Mouse (Mus musculus) liver, adult (tissue): Measurements from ENCODE around the gene Smpd4.

Experiments
- GATA4 ChIP-seq: IDR thresholded peaks from 2 replicates; pipeline ENCODE4 v1.6.1; 2014; ENCODE audit warnings: mild to moderate bottlenecking, low read length; ENCODE audit not compliant: insufficient replicate concordance

Smpd4 gene

DNA sequence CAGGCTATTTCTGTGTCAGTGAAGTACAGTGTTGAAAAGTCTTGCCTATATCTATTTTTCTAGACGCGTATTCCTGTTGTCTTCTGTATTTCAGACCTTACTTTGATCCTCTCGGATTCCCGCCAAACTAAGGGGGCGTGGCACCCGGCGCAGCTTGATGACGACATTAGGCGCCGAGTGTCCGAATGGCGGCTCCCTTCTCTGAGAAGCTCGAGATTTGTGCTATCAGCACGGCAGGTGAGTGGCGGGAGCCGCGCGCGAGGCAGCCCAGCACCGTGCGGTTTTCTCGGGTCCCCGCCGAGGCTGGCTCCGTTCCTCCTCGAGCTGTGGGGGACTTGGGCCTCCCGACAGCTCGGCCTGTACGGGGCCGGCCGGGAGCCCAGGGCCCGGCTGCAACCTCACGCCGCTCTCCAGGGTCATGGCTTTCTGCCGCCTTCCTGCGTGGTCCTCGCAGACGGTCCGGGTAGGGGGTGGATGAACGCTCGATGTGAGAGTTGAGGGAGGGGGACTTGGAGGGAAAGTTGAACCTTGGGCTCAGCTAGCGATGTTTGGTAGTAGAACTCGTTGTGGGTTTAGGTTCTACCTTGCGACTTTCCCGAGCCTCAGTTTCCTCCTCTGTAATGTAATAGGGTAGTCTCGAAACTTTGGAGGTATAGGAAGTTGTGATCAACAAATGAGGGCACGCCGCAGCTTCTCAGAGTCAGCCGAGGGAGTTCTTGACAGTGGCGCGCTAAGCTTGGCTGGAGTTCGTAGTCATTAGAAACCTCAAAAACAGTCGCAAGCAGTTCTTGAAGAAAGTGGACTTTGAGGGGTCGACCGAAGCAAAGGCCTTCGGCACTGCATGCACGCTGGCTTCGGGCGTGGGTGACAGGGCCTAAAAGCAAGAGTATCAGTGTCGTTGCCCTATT is at the start of gene Smpd4:
Smpd4 (plus strand) TSS at position 157 of the 908 bp plus-strand sequence.
- TF ChIP-seq GATA4, result no peak; the same call in 1 of the 2 replicates

DNA sequence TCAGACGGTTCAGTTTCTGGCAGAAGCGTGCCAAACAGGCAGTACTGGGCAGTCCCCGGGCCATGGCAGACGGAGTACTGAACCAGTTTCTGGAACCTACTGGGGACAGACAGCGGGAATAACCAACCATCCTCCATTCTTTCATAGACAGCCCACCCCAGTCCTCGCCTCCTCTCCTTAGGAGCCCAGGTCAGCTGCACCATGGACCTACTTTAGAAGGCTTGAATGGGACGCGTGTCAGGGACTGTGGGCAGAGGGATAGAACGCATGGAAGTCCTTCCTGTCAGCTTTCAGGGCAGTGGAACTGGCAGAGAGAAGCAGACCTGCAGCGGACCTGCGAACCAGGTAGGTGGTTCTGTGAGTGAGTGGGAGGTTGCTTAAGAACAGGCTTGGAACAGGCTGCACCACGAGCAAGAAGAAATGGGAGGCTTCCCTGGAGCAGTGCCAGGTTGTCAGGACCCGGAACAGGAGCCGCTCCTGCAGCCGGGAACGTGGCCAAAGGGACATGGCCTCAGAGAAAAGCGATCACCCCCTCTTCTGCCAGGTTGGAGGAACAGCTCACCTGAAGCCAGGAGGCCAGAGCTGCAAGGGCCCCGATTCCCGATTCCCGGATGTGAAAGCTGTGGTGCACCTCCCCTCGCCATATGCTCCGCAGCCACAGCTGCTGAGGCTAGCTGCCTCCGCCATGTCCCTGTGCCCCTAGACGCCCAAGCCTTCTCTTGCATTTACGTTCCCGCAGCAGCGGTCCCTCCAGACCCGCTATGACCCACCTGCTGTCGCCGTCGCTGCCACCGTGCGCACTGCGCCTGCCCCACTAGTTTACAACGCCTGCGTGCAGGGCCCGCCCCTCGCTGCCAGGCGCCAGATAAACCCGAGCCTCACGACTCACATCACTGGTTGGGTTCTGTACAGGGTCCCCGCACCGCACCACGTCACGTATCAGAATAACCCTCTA is 43.0 kb upstream of the Smpd4 start:
- TF ChIP-seq GATA4, result no peak

DNA sequence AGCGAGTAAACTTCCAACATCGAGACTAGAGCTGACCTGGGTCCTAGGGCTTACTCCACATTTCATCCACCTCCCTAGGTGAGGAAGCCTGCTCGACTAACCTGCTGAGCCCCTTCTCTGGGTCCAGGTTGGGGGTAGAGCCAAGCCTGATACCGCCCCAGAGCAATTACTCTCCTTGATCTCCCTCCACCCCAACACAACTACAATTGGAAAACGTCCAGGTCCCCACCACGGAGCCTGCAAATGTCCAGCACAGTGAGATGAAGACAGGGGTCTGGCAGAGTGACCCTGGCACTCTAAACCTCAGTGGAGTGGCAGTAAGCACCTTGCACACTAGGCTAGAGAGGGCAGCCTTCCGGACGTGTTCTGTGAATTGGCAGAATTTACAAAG is 42.3 kb upstream of the Smpd4 start:
- no peak for TF ChIP-seq GATA4

DNA sequence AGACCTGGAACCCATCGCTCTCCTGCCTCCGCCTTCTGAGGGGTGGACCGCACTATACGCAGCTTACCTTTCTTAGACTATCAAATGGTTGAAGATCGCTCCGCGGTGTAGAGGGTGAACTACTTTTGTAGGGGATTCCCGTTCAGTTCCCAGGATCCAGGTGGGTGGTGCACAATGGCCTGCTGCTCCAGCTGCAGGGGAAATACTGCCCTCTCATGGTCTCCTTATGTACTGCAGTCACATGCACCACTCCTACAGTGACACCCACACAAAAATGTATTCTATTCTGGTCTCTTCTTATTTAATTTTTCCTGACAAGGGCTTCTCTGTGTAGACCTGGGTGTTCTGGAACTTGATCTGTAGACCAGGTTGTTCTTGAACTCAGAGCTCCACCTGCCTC is 36.1 kb upstream of the Smpd4 start, which contains the start of gene Slc7a4:
Slc7a4 (minus strand) TSS at position 151 of the 400 bp plus-strand sequence.
- TF ChIP-seq GATA4, result no peak

DNA sequence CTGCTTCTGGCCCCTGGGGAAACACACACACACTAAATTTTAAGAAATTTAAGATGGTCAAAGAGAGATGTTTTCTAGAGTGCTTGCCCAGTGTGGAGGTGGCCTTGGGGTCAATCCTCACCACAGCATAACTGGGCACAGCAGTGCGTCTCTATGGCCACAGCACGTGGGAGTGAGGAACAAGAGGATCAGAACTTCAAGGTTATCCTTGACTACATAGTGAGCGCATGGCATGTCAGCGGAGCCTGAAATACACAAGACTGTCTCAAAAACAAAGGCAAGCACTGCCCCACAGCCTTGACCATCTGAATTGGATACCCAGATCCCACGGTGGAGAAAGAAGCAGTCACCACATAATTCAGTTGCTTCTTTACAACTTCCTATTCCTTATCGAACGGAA is 34.6 kb upstream of the Smpd4 start:
- no peak for TF ChIP-seq GATA4

DNA sequence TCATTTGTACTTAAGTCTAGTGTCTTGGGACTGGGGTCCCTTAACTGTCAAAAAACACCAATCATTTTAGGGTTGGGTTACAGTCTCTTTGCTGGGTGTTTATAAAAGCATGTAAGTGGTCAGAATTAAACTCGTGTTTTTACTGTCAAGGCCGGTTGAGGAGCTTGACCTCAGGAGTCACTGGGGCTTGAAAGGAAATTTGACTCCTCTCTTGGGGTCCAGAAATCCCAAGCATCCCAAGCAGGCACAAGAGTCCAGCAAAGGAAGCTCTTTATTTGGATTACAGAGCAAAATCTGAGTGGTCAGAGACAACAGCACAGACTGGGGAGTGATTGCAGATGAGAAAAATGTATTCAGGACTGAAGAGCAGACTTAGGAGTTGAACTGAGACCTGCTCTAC is 28.4 kb upstream of the Smpd4 start:
- no peak for TF ChIP-seq GATA4

DNA sequence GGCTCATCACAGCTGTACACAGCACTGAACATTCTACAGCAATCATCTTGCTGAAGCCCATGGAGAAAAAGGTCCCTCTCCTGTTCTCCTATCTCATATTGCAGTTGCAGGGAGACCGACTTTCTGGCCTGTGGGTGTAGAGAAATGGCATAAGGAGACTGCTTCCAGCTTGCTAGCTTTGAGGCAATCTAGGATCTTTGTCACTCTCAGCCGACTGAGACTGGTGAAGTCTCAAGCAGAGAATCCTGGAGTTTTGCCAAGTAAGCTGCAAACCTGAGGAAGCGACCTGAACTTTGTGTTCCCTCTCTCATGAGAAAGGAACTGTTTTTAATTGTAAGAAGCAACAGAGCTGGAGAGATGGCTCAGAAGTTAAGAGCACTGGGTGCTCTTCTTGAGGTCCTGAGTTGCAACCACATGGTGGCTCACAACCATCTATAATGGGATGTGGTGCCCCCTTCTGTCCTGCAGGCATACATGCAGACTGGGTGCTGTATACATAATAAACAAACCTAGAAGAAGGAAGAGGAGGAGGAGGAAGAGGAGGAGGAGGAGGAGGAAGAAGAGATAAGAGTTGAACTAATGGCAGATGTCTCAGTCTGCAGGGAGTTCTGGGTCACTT is 18.1 kb upstream of the Smpd4 start:
- no peak for TF ChIP-seq GATA4

DNA sequence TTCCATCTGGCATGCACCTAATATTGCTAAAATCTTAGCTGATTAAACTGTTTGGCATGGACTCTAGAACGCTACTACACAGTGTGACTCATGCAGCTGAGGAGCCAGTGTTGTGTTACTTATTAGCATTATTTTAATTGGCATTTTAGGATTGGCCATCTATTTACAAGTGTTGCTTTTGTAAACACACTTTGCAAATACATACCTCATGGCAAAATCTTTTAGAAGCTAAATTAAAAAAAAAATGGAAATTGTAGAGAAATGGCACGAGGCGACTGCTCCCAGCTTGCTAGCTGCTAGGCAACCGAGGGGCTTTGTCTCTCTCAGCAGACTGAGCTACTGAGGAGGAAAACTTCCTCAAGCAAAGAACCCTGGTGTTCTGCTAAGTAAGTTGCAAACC is 14.2 kb upstream of the Smpd4 start:
- TF ChIP-seq GATA4, result no peak

DNA sequence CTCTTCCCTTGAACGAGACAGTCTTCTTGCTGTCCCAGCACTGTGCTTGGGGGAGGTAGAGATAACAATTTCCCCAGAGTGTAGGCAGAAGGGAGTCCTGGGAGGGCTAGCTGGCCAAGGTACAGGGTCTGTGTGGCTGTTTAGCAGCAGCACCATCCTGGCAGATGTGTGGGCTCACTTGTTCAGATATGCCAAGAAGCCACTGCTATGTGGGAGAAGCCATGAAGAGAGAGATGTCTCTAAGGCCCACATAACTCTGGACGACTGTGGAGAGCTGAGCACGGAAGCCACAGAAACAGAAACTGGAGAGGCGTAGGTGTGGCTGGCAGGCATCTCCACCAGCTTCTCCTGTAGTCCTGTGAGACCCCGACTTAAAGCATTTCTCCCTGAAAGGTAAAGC is 13.5 kb upstream of the Smpd4 start:
- no peak for TF ChIP-seq GATA4

DNA sequence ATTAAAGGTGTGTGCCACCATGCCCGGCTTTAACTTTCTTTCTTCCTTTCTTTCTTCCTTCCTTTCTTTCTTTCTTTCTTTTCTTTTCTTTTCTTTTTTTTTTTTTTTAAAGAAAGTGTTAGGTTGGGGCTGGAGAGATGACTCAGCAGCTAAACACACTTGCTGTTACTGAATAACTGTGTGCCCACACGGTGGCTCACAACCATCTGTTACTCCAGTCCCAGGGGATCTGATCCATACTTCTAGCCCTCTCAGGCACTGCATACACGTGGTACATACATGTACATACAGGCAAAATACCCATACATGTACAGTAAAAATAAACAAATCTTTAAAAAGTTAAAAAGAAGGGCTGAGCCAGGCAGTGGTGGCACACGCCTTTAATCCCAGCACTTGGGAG is 7.8 kb upstream of the Smpd4 start:
- no peak for TF ChIP-seq GATA4

DNA sequence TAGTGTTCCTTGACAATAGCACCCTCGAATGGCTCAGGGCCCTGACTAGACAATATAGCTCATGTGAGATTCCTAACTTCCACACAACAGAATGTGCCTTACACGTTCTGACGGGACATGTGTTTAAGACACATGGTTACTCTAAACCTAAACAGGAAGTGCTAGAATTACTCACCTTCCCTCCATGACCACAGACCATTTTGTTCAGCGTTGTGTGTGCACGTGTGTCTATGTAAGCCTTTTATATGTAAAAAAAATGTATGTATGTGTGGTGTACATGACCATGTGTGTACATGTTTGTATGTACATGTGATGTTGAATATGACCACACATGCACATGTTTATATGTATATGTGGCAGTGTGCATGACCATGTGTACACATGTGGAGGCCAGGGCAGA is 2.9 kb upstream of the Smpd4 start:
- TF ChIP-seq GATA4, result no peak

DNA sequence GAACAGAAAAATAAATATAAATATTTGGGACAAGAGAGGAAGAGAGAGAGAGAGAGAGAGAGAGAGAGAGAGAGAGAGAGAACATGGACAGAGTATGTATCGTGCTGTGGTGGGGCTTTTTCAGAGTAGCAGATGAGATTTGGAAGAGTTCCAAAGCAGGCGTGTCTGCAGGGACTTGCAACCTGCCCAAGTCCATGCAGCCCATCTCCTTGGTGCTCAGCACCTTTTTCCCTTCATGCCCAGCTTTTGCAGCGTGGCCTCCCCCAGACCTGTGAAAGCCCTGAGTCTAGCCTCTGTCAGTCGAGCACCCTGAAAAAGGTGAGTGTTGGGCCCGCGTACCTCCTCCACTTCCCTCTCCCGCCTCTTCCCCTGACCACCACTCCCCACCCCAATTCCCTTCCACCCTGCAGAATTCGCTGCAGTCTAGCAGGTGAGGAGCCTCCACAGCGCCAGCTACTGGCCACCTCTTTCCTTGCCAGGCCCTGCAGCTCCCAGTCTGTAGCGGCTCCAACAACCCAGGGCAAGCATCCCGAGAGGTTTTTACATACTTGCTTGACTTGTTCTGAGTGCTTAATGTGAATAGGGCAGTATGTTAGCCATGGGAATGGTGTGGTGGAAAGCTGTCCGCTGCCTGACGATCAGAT is 1.1 kb upstream of the Smpd4 start:
- TF ChIP-seq GATA4, result no peak

DNA sequence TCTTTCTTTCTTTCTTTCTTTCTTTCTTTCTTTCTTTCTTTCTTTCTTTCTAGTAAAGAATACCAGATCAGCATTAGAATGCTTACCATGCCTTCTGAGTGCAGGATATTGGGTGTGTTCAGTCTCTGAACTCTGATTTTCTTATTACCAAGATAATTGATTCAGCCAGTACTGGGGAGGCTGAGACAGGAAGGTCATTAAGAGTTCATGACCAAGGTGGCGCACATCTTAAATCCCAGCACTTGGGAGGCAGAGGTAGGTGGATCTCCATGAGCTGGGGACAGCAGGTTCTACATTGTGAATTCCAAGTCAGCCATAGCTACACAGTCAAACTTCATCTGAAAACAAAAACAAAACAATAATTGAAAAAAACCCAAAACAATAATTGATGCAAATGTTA is 2.8 kb downstream of the Smpd4 start:
- no peak for TF ChIP-seq GATA4

DNA sequence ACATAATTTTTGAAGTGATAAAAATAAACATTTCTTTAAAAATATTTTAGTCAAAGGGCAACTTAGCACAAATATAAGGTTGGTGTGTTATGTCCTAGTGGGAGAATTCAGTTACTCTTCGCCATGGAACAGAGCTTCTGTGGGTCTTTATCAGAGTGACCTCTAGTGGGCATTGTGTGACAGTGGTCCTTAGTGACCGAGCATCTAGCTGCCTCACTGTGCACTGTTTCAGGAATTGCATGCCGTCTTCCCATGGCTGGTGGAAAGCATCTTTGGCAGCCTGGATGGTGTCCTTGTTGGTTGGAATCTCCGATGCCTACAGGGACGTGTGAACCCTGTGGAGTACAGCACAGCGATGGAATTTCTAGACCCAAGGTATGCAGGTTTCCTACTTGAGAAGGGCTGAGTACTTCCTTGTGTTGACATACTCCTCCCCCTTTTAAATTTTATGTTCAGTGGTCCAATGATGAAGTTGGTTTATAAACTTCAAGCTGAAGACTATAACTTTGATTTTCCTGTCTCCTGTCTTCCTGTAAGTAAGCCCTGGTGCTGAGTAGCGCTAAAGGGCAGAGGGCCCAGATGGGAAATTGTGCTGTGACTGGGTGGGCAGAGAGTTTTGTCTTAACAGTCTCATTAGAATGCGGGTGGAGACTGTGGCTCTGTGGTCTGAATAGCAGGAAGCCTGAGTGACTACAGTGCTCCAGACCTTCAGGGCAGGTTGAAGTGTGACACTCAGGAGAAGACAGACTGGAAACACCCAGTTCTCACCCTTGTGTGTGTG is 6.5 kb downstream of the Smpd4 start:
- TF ChIP-seq GATA4, result no peak

DNA sequence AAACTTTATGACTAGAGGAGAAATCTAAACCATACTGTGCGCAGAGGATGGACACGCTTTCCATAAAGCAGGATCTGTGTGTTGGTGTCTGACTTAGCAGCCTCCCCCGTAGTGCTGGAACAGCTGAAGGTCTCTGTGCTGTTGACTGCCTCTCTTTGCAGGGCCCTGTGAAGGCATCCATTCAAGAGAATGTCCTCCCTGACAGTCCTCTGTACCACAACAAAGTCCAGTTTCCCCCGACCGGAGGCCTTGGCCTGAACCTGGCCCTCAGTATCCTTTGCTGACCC is 7.1 kb downstream of the Smpd4 start:
- TF ChIP-seq GATA4, result no peak

DNA sequence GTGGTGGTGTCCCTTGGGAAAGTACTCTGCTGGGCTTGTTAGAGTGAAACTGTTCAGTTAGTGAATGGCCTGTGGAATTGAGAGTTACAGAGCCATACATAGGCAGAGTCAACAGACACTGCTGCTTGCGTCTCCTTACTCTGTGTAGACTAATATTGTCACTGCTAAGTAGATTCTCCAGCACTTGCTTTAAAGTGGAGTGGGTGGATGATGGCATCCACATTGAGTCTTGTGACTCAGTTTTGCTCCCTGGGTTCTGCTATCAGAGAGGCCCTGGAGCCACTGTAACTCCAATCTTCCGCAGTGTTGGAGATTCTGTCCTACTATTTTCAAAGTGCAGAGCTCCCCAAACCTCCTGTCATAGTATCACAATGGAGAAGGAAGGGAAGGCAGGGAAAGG is 13.4 kb downstream of the Smpd4 start:
- TF ChIP-seq GATA4, result no peak
